Mouse (Mus musculus) 416B (cell line): ENCODE measurements around the gene Pnpo.

ENCODE experiments used
- DNase-seq: peaks from one replicate; pipeline ENCODE4 v3.0.0; 2011; ENCODE audit warnings: low read depth

Gene Pnpo

GRCm38 (mm10) chr11:96943746-96944304 is at the start of gene Pnpo:
Gene Pnpo, minus strand, starts transcription at chr11:96943986.
- DNase-seq, result peak; percentile 99

DNA sequence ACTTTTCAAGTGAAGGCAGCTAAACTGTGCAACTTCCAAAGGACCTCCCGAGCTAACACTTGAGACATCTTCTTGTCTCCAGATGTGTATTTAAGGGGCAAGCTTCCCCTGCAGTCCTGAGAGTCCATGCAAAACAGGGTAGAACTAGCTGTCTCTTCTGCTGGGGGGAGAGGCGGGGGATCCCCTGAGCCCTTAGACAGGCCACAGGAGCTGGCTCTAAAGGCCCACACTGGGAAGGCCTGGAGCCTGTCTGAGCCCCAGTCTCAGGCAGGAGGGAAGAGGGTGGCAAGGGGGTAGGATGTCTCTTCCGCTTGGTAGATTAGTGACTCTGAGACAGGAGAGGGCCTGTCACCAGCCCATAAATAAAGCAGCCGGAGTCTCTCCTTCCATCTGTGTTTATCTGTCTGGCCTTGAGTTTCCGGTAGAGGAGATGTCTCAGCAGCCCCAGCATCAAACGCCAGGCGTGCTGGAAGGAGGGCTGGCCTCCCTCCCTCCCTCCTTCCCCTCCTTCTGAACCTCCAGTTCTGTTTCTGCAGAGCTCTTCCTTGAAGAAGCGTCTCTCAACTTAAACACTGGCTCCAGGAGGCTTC is 49.0 kb upstream of the Pnpo start:
- DNase-seq, result peak; percentile 84

DNA sequence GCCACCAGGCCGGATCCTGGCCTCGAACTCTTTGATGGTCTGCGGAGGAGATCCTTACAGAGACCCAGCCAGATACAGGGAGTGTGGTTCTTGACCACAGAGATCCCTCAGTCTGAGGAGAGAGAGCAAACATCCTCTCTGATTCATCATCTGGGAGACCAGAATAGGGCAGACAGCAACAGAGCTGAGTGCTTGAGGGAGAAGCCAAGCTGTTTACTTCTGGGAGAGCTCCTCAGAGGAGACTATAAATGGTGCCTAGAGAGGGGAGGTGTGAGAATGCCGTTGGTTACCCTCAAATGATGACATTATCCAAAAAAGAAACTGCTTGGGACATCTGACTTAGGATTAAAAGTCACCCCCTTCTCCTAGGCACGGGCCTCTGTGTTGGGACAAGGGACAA is 47.7 kb upstream of the Pnpo start:
- DNase-seq, result peak; percentile 42

DNA sequence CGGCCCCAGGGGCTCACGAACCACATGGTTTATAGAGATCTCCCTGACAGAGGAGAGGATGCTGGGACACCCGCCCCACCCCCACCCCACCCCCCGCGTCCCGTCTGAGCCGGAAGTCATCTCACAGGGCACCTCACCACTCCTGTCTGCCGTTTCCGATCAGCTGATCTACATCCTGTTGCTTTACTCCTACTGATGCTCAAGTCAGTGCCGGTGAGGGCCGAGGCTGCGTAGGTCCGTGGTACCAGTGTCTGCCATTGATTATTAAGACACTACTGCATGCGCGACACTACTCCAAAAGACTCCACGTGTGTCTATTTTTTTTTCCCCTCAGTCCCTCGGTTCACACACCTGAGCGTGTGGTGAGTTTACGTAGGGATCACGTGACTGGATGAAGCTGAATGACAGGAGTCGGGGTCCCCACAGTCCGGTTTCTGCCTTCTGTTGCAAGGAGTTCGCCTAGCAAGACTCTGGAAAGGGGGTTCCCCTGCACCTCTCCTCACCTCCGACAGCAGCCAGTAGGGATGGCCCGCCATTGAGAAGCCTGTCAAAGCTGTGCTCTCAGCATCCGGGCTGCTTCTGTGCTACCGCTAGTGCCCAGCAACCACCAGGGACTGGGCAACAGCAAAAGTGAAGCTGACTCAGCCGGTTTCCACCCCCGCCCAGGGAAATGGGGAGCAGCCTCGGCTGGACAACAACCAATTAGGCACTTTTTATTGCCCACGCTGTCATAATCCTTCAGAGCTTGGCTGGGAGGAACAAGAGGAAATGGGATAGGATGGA is 44.3 kb upstream of the Pnpo start:
- DNase-seq, result peak; percentile 50

GRCm38 (mm10) chr11:96986463-96986862 is 42.7 kb upstream of the Pnpo start:
- DNase-seq, result no peak

DNA sequence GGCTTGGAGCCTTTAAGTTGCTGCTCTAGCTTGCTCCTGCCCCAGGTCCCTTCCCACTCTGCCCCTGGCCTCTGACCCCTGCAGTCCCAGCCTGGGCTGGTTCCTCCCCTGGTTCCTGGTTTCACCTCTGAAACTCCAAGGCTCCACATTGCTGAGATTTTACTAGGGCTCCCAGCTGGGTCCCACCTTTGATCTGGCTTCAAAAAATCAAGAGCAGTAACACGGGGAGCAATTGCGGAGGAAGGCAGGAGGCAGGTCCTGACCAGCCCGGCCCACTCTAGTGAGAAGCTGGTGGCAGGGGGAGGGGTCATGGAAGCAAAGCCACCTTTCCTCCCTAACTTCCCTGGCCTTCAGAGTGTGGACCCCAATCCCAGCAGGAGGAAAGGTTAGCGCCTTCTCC is 41.1 kb upstream of the Pnpo start:
- DNase-seq, result no peak

DNA sequence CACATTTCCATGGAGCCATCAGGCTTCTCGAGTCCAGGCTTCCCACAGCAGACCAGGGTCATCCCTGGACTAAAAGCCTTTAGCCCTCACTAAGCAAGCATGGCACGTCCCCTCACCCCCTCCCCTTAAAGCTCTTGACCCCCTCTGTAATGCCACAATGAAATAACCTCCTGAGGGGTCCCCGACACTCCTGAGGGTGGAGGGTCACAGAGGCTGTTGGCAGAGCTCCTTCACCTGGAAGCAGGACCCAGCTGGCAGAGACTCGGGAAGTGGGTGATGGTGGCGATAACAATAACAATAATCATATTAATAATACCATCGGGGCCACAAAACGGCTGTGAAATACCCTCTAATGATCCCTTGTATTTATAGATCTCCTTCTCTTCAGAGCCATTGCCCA is 39.1 kb upstream of the Pnpo start, which contains the start of gene Sp2:
TSS of gene Sp2 (minus strand) at position 101 of the 400 bp plus-strand sequence.
- DNase-seq, result no peak

- peak; percentile 86 for DNase-seq
Observed at GRCm38 (mm10) chr11:96982355-96982754, 38.6 kb upstream of the Pnpo start.

DNA sequence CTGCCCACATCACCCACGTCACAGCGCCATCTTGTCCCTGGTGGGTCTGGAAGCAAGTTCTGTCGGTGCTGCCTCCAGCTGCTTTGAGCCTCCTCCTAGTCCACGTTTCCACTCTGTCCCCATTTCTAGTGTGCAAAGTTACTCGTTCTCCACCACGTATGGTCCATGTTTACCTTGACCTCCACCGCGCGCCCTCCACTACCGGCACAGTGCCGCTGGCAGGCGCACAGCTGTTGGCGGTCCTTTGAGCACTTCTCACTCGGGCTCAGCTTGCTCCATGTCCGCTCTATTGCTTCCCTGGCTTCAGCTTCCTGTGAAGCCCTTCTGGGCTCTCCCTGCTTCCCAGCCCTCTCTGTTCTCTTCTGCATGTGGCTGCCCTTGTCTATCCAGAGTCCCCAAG is 37.7 kb upstream of the Pnpo start:
- no peak for DNase-seq

GRCm38 (mm10) chr11:96980021-96980420 is 36.2 kb upstream of the Pnpo start:
- DNase-seq, result no peak

DNA sequence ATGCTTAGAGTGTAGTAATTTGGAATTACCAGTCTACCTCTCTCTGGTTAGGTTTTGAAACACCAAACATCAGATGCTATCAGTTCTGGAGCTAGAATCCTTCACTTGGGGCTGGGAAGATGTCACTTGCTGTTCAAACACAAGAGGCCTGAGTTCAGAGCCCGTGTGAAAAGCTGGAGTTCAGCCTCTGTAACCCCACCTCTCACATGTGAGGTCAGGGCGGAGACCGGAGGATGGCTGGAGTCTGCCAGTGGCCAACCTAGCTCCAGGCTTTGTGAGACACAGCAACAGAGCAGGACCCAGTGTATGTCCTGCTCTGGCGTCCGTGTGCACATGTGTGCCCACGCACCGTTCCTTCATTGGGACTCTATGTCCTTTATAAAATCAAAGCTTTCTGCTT is 35.5 kb upstream of the Pnpo start:
- DNase-seq, result no peak

- peak; percentile 35 for DNase-seq
Observed at GRCm38 (mm10) chr11:96978401-96979246, 34.8 kb upstream of the Pnpo start.

DNA sequence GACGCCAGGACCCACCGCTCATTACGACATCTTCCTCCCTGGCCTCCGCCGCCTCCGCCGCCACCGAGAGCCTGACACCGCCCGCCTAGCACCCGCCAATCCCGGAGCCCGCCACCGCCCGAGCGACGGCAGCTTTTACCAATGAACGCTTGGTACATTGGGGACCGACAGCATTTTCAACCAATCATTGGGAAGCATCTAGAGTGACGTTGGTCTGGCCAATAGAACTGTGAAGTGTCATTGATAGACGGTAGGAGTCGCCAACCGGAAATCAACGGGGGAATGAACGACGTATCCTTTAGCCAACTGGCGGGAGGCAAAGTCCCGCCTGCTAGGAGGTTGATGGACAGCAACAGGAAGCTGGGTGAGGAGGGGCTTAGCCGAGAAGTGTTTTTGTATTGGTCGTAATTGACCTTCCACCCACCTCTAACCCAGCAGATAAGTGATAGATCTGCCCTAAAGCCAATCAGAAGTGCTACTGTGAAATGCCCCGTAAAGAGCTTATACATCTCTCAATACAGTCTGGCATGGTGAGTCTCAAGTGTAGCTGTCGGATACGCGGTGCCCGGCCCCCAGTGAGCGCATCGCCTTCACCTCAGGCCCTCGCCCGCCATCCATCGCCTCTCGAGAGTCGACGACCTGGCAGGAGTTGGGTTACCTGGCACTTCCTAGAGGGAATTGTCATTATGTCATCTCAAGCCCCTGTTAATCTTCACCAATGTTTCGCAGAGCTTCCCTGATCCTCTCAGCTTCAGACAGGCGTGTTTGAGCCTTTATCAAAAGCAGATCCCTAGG is 34.0 kb upstream of the Pnpo start:
- DNase-seq, result peak; percentile 100

- DNase-seq, result peak; percentile 88
Observed at GRCm38 (mm10) chr11:96976911-96977591, 33.3 kb upstream of the Pnpo start.

DNA sequence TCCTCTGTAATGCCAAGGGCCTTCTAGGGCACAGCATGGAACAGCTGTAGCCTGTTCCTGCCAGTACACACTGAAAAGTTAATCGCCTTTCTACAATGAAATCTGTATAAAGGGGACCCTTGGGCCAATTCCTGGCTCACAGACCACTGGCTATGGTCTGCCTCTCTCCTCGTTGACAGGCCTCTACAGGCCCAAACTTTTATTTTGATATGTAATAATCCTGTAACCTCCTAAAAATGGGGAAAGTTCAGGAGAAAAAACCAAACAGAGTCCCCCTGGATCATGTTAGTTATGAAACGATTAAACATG is 32.5 kb upstream of the Pnpo start:
- DNase-seq, result no peak

DNA sequence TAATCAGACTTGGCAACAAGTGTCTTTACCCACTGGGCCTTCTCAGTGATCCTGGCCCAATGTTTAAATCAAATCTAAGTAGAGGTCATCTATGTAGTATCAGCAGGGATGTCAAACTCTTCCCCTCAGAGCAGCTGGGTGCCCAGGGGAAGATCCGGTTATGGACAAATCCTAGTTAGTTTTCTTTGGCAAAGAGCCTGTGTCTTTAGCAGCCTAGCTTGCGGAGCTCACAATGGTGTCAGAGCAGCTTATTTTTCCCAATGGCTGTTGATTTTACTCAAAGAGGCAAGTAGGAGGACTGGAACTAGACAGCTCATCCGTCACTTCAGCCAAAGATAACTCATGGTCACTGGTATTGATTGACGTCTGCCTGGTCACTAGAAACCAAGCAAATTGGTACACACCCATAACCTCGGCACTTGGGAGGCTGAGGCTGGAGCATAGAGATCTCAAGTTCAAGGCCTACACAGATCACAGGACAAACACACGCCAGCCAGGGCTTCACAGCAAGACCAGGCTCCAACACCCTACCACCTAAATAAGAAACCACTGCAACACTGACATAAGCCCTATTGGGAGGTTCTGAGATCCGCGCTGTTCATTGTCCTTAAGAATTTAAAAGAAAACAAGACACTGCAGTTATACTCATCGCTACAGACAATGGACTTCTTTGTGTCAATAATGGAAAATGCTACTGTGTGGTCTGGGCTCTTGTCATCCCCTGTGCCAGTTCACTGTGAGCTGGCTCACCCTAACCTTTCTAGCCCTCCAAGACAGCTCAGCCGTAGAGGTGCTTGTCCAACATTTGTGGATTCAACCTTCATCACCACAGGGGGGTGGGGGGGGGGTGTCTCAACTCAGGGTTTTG is 32.0 kb upstream of the Pnpo start:
- no peak for DNase-seq

- DNase-seq, result peak; percentile 86
Observed at GRCm38 (mm10) chr11:96974813-96975212, 31.0 kb upstream of the Pnpo start.

DNA sequence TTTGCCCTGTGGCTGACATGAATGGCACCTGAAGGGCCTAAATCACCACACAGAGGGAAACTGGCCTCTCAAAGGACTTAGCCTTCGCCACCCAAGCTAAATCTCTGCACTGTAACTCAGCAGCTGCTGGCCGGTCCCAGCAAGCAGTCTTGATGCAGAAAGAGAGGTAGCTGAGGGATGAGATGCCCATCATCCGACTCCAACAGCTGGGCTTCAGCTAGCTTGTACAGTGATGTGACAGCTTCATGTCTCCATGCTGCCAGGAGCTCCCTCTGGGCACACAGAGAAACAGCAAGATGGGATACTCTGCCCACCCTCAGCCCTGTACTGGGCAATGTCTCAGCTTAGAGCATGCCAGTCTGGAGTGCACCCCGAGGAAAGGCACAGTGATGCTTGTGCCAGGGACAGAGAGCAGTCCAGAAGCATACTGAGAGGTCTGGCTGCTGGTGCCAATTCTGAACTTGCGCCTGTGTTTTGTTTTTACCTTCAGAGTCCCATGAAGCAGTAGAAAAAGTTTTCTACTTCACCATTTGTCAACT is 29.7 kb upstream of the Pnpo start:
- no peak for DNase-seq

GRCm38 (mm10) chr11:96972906-96973305 is 29.1 kb upstream of the Pnpo start:
- DNase-seq, result no peak

GRCm38 (mm10) chr11:96970341-96970740 is 26.6 kb upstream of the Pnpo start:
- no peak for DNase-seq
